Mouse (Mus musculus) liver, postnatal 0 days (tissue): ENCODE data around the gene Dnajc8. TPM values are rescaled to one million over a fixed set of nuclear protein-coding genes. Genes with fewer than 3 reads are reported as not detected.

Source experiments
- ATAC-seq: fragments of 200-750 bp; cut with Nextera tagmentation; 2 replicates; pipeline ENCODE4 v1.8.0; 2017; ENCODE audit warnings: mild to moderate bottlenecking, moderate library complexity
- DNase-seq: peaks from one replicate; pipeline ENCODE4 v3.0.0-alpha.2; 2016
- H3K27ac ChIP-seq: fragments of 300-500 bp; sonication (generic); 2 replicates; pipeline ENCODE4 v1.5.1; 2014; ENCODE audit warnings: antibody characterized with exemption, moderate library complexity, mild to moderate bottlenecking, low read depth
- H3K27me3 ChIP-seq: fragments of 300-500 bp; sonication (generic); 2 replicates; pipeline ENCODE4 v1.6.1; 2014; ENCODE audit warnings: low read length, control low read depth, mixed read lengths; ENCODE audit not compliant: insufficient read depth
- H3K36me3 ChIP-seq: fragments of 300-500 bp; sonication (generic); replicated peaks from 2 replicates; pipeline ENCODE4 v1.6.1; 2014; ENCODE audit warnings: mild to moderate bottlenecking, control low read depth, low read length, moderate library complexity, mixed read lengths; ENCODE audit not compliant: insufficient read depth
- H3K4me1 ChIP-seq: fragments of 300-500 bp; sonication (generic); 2 replicates; pipeline ENCODE4 v1.6.1; 2014; ENCODE audit warnings: antibody characterized with exemption, mild to moderate bottlenecking, control low read depth; ENCODE audit not compliant: insufficient read depth
- H3K4me2 ChIP-seq: fragments of 300-500 bp; sonication (generic); 2 replicates; pipeline ENCODE4 v1.6.1; 2014; ENCODE audit warnings: low read depth, mild to moderate bottlenecking, low read length, moderate library complexity, mixed read lengths
- H3K4me3 ChIP-seq: fragments of 300-500 bp; sonication (generic); 2 replicates; pipeline ENCODE4 v1.5.1; 2014; ENCODE audit warnings: low read depth, low read length
- H3K9ac ChIP-seq: fragments of 300-500 bp; sonication (generic); replicated peaks from 2 replicates; pipeline ENCODE4 v1.6.1; 2014; ENCODE audit warnings: mild to moderate bottlenecking, moderate library complexity
- H3K9me3 ChIP-seq: fragments of 300-500 bp; sonication (generic); 2 replicates; pipeline ENCODE4 v1.6.1; 2016; ENCODE audit warnings: mild to moderate bottlenecking, control low read depth, low read length, mixed read lengths
- CTCF ChIP-seq: sonication (generic); IDR thresholded peaks from 2 replicates; pipeline ENCODE4 v1.5.1; 2016; ENCODE audit warnings: antibody characterized with exemption, low read depth
- EP300 ChIP-seq: IDR thresholded peaks from 2 replicates; pipeline ENCODE4 v1.6.1; 2016; ENCODE audit warnings: antibody characterized with exemption, low read depth, mild to moderate bottlenecking
- WGBS: fragments of 180-500 bp; shearing (Covaris S2); extraction: QIAGEN DNeasy Blood & Tissue Kit; methylation state at CpG from one replicate; pipeline ENCODE4 v1.1.7; 2014; ENCODE audit not compliant: insufficient replicate concordance; 5-methylcytosine and 5-hydroxymethylcytosine counted together
- polyA plus RNA-seq: library from polyadenylated mRNA; unstranded; fragments of >200 nt; fragmentation: Nextera tagmentation; extraction: Ambion mirVana; gene quantifications from 2 replicates; pipeline ENCODE4 v1.2.1, GENCODE M21; 2015

Dnajc8 gene
- polyA plus RNA-seq, 1 experiment from 2014 or later, result 71.5 TPM

GRCm38 (mm10) chr4:132532981-132533916 lies 2.1 kb upstream of the Dnajc8 start, which contains the start of gene Atpif1:
Gene Atpif1 (minus strand): TSS chr4:132533659.
- peak; percentile 97 for DNase-seq
- Histone ChIP-seq H3K36me3 (peaks cover 15% of the 10 kb centered on the region), H3K27me3 (no peaks in the 10 kb centered on the region), H3K9me3 (no peaks in the 10 kb centered on the region), H3K4me3 (peak within 1 kb of the TSS; percentile 69), H3K27ac (peak within 1 kb of the TSS; percentile 94), H3K4me2 (peak within 1 kb of the TSS; percentile 77), H3K4me1 (peaks cover 41% of the 10 kb centered on the region; the same call in 1 of the 2 replicates), H3K9ac (peak within 1 kb of the TSS; percentile 79)
- ATAC-seq, result peak; percentile 77
- TF ChIP-seq EP300 (peak; percentile 34), CTCF (no peak)
- under 1% methylated on average over 63 of the region's 63 CpGs for WGBS

GRCm38 (mm10) chr4:132539481-132539880 lies 4.1 kb downstream of the Dnajc8 start:
- Histone ChIP-seq H3K4me2 (no peak overlapping the region), H3K4me3 (no peak overlapping the region), H3K27ac (no peak overlapping the region), H3K4me1 (peaks cover 15% of the 10 kb centered on the region; the same call in 1 of the 2 replicates), H3K9me3 (no peaks in the 10 kb centered on the region), H3K9ac (no peak overlapping the region), H3K27me3 (no peaks in the 10 kb centered on the region), H3K36me3 (peaks cover 58% of the 10 kb centered on the region)
- ATAC-seq, result no peak
- no peak for TF ChIP-seq EP300
- WGBS, result 91% methylated on average over 5 of the region's 5 CpGs
- DNase-seq, result no peak

- 90% methylated on average over 4 of the region's 4 CpGs for WGBS
- TF ChIP-seq CTCF (no peak), EP300 (no peak)
- H3K4me1 ChIP-seq, result peaks cover 9% of the 10 kb centered on the region; the same call in 1 of the 2 replicates
- H3K4me2 ChIP-seq, result no peak overlapping the region
- H3K27ac ChIP-seq, result 0 out of 2 replicates have a peak overlapping the region, but pooled peaks have one; percentile 0
- H3K9ac ChIP-seq, result no peak overlapping the region
- H3K27me3 ChIP-seq, result no peaks in the 10 kb centered on the region
- H3K36me3 ChIP-seq, result peaks cover 74% of the 10 kb centered on the region
- H3K4me3 ChIP-seq, result no peak overlapping the region
- DNase-seq (no peak), ATAC-seq (no peak)
- H3K9me3 ChIP-seq, result no peaks in the 10 kb centered on the region
Observed at GRCm38 (mm10) chr4:132541413-132541812, 6.1 kb downstream of the Dnajc8 start.

GRCm38 (mm10) chr4:132542724-132543123 lies 7.4 kb downstream of the Dnajc8 start:
- no peaks in the 10 kb centered on the region for H3K4me1 ChIP-seq
- WGBS, result 36% methylated on average over 1 of the region's 1 CpGs
- ATAC-seq (no peak), DNase-seq (no peak)
- TF ChIP-seq EP300 (no peak), CTCF (peak; percentile 32)
- peaks cover 83% of the 10 kb centered on the region for H3K36me3 ChIP-seq
- no peak overlapping the region for H3K9ac ChIP-seq
- no peak overlapping the region for H3K4me2 ChIP-seq
- H3K27me3 ChIP-seq, result no peaks in the 10 kb centered on the region
- no peak overlapping the region for H3K27ac ChIP-seq
- no peaks in the 10 kb centered on the region for H3K9me3 ChIP-seq
- H3K4me3 ChIP-seq, result no peak overlapping the region

GRCm38 (mm10) chr4:132545851-132546250 lies 10.5 kb downstream of the Dnajc8 start:
- Histone ChIP-seq H3K4me2 (no peak overlapping the region), H3K9ac (no peak overlapping the region), H3K4me3 (no peak overlapping the region), H3K27ac (no peak overlapping the region), H3K4me1 (no peaks in the 10 kb centered on the region), H3K27me3 (no peaks in the 10 kb centered on the region), H3K36me3 (peaks cover 84% of the 10 kb centered on the region), H3K9me3 (no peaks in the 10 kb centered on the region)
- no peak for TF ChIP-seq EP300
- TF ChIP-seq CTCF, result peak; percentile 90
- ATAC-seq (peak; percentile 73), DNase-seq (peak; percentile 76)
- 35% methylated on average over 8 of the region's 8 CpGs for WGBS

GRCm38 (mm10) chr4:132554221-132554620 lies 18.9 kb downstream of the Dnajc8 start:
- no peak for ATAC-seq
- TF ChIP-seq EP300 (no peak), CTCF (no peak)

More at GRCm38 (mm10) chr4:132554221-132554620, 18.9 kb downstream of the Dnajc8 start:
- Histone ChIP-seq H3K36me3 (peaks cover 41% of the 10 kb centered on the region), H3K4me1 (no peaks in the 10 kb centered on the region), H3K4me3 (no peak overlapping the region), H3K27me3 (no peaks in the 10 kb centered on the region), H3K9ac (no peak overlapping the region), H3K27ac (no peak overlapping the region), H3K9me3 (no peaks in the 10 kb centered on the region), H3K4me2 (no peak overlapping the region)
- 70% methylated on average over 5 of the region's 5 CpGs for WGBS
- DNase-seq, result no peak
